Mouse (Mus musculus) hindbrain, embryonic 16.5 days (tissue): Measurements from ENCODE around the gene Sema5a. TPM values are rescaled to one million over a fixed set of nuclear protein-coding genes. Genes with fewer than 3 reads are reported as not detected.

Source experiments
- ATAC-seq: fragments of 200-750 bp; cut with Nextera tagmentation; 2 replicates; pipeline ENCODE4 v1.8.0; 2017; ENCODE audit warnings: moderate TSS enrichment, moderate library complexity
- H3K27ac ChIP-seq: fragments of 300-500 bp; sonication (generic); 2 replicates; pipeline ENCODE4 v1.5.1; 2014; ENCODE audit warnings: low read depth, mild to moderate bottlenecking, control low read depth, low read length, moderate library complexity
- H3K27me3 ChIP-seq: fragments of 300-500 bp; sonication (generic); replicated peaks from 2 replicates; pipeline ENCODE4 v1.6.1; 2014; ENCODE audit warnings: low read length; ENCODE audit not compliant: control insufficient read depth, insufficient read depth
- H3K36me3 ChIP-seq: fragments of 300-500 bp; sonication (generic); 2 replicates; pipeline ENCODE4 v1.6.1; 2014; ENCODE audit warnings: mild to moderate bottlenecking, low read length, moderate library complexity, mixed read lengths; ENCODE audit not compliant: control insufficient read depth, insufficient read depth
- H3K4me1 ChIP-seq: fragments of 300-500 bp; sonication (generic); 2 replicates; pipeline ENCODE4 v1.6.1; 2014; ENCODE audit warnings: low read depth, low read length; ENCODE audit not compliant: control insufficient read depth, insufficient read depth
- H3K4me2 ChIP-seq: fragments of 300-500 bp; sonication (generic); 2 replicates; pipeline ENCODE4 v1.6.1; 2014; ENCODE audit warnings: mild to moderate bottlenecking, low read length, control low read depth, moderate library complexity
- H3K4me3 ChIP-seq: fragments of 300-500 bp; sonication (generic); 2 replicates; pipeline ENCODE4 v1.5.1; 2014; ENCODE audit warnings: mild to moderate bottlenecking, low read length, control low read depth, moderate library complexity
- H3K9ac ChIP-seq: fragments of 300-500 bp; sonication (generic); 2 replicates; pipeline ENCODE4 v1.6.1; 2014; ENCODE audit warnings: low read depth, mild to moderate bottlenecking, control low read depth, low read length, moderate library complexity
- H3K9me3 ChIP-seq: fragments of 300-500 bp; sonication (generic); 2 replicates; pipeline ENCODE4 v1.6.1; 2014; ENCODE audit warnings: mild to moderate bottlenecking, low read length, moderate library complexity; ENCODE audit not compliant: control insufficient read depth
- WGBS: fragments of 180-500 bp; shearing (Covaris S2); extraction: QIAGEN DNeasy Blood & Tissue Kit; methylation state at CpG from one replicate; pipeline ENCODE4 v1.1.7; 2014; 5-methylcytosine and 5-hydroxymethylcytosine counted together
- polyA plus RNA-seq: library from polyadenylated mRNA; unstranded; fragments of >200 nt; fragmentation: Nextera tagmentation; extraction: Ambion mirVana; gene quantifications from 2 replicates; pipeline ENCODE4 v1.2.1, GENCODE M21; 2015

Sema5a gene
- polyA plus RNA-seq, 1 experiment from 2014 or later: 10.1 TPM

DNA sequence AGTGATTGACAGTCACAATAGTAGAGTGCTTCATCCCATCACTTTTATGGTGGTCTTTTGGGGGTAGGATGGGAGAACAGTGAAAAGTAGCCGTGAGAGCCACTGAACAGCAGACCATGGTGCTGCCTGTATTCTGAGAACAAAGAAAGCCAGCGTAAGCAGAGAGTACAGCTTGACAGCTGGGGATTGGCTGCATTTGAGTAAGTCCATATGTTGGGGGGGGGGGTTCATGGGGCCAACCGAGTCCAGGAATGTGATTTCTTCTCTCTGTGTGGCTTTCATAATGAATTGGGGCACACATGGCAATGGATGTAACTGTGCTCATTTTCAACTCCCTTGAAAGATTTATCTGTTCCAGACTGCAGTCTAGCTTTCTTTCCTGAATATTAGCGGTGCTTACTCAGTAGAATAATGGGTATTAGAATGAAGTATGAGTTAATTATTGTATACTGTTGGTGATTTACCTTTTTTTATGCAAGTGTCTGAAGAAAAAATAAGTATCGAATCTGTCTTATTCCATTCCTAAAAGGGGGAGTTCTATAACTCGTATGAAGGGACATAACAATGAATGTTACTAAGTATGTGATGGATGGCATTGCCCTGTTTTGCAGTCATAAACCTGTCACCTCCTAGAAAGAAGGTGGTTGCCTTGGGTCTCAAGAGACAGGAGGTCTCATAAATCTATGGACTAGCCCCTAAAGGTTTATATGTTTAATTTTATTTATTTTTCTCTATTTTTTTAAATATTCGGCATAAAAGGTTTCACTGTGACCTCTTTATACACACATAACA, 203.1 kb downstream of the Sema5a start:
- no peak overlapping the region for H3K9ac ChIP-seq
- H3K4me3 ChIP-seq: no peak overlapping the region
- H3K27me3 ChIP-seq: no peaks in the 10 kb centered on the region
- H3K4me1 ChIP-seq: no peaks in the 10 kb centered on the region
- WGBS: 60% methylated on average over 7 of the region's 7 CpGs
- H3K4me2 ChIP-seq: no peak overlapping the region
- peak; percentile 61 for ATAC-seq
- no peaks in the 10 kb centered on the region for H3K9me3 ChIP-seq
- no peaks in the 10 kb centered on the region for H3K36me3 ChIP-seq
- no peak overlapping the region for H3K27ac ChIP-seq

DNA sequence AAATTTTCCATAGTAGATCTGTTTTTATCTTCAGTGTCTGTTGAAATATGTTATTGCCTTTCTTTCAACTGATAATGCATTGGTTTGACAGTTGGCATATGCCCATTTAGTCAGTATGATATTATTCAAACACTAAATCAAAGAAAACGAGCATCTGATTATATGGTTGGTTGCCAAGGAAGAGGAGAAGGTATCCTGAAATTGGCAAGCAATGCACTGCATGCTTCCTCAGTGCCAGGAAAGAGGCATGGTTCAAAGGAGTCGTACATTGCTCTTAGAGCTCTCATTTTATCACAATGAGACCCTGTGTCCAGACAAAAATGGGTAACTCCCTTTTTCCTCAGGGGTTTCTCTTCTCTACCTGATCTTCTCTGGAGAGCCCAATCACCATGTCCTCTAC, 214.4 kb downstream of the Sema5a start:
- no peaks in the 10 kb centered on the region for H3K9me3 ChIP-seq
- no peaks in the 10 kb centered on the region; the same call in 1 of the 2 replicates for H3K27me3 ChIP-seq
- WGBS: 46% methylated on average over 2 of the region's 2 CpGs
- no peak overlapping the region for H3K4me2 ChIP-seq
- H3K27ac ChIP-seq: no peak overlapping the region
- no peak for ATAC-seq
- H3K9ac ChIP-seq: no peak overlapping the region
- H3K4me1 ChIP-seq: no peaks in the 10 kb centered on the region
- no peak overlapping the region for H3K4me3 ChIP-seq
- no peaks in the 10 kb centered on the region for H3K36me3 ChIP-seq

- 80% methylated on average over 7 of the region's 7 CpGs for WGBS
- no peaks in the 10 kb centered on the region for H3K36me3 ChIP-seq
- H3K4me1 ChIP-seq: no peaks in the 10 kb centered on the region
- no peak overlapping the region for H3K4me2 ChIP-seq
- no peak overlapping the region for H3K4me3 ChIP-seq
- H3K9me3 ChIP-seq: no peaks in the 10 kb centered on the region
- no peak overlapping the region for H3K9ac ChIP-seq
- H3K27ac ChIP-seq: no peak overlapping the region
- ATAC-seq: no peak
- H3K27me3 ChIP-seq: no peaks in the 10 kb centered on the region; the same call in 1 of the 2 replicates
Measured at GRCm38 (mm10) chr15:32460238-32460637, 215.6 kb downstream of the Sema5a start.

GRCm38 (mm10) chr15:32471480-32472050, 227.0 kb downstream of the Sema5a start:
- 58% methylated on average over 6 of the region's 6 CpGs for WGBS
- Histone ChIP-seq H3K4me3 (no peak overlapping the region), H3K27me3 (no peaks in the 10 kb centered on the region), H3K27ac (no peak overlapping the region), H3K4me2 (no peak overlapping the region), H3K9ac (no peak overlapping the region), H3K4me1 (no peaks in the 10 kb centered on the region), H3K36me3 (no peaks in the 10 kb centered on the region), H3K9me3 (no peaks in the 10 kb centered on the region)
- no peak for ATAC-seq

DNA sequence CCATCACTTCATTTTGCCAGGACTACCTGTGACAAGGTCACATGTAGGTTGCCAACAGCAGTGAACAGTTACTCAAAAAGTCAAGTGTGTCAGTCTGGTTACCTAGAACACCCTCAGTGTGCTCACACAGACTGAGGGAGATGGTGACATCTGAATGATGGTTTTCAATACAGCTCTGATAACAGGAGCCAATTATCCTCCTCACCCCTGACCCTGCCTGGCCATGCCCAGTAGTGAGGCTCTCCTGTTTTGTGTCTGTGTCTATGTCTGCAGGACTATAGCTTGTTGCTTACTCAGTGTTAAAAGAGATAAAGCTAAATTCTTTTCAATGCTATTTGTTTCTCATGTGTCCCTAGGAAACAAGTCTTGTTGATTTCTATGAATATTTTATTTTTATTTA, 236.1 kb downstream of the Sema5a start:
- peak; percentile 24; the same call in 1 of the 2 replicates for ATAC-seq
- H3K9ac ChIP-seq: no peak overlapping the region
- H3K9me3 ChIP-seq: no peaks in the 10 kb centered on the region
- no peaks in the 10 kb centered on the region for H3K36me3 ChIP-seq
- H3K4me2 ChIP-seq: no peak overlapping the region
- H3K4me3 ChIP-seq: no peak overlapping the region
- no peaks in the 10 kb centered on the region for H3K27me3 ChIP-seq
- no peaks in the 10 kb centered on the region for H3K4me1 ChIP-seq
- no peak overlapping the region for H3K27ac ChIP-seq

DNA sequence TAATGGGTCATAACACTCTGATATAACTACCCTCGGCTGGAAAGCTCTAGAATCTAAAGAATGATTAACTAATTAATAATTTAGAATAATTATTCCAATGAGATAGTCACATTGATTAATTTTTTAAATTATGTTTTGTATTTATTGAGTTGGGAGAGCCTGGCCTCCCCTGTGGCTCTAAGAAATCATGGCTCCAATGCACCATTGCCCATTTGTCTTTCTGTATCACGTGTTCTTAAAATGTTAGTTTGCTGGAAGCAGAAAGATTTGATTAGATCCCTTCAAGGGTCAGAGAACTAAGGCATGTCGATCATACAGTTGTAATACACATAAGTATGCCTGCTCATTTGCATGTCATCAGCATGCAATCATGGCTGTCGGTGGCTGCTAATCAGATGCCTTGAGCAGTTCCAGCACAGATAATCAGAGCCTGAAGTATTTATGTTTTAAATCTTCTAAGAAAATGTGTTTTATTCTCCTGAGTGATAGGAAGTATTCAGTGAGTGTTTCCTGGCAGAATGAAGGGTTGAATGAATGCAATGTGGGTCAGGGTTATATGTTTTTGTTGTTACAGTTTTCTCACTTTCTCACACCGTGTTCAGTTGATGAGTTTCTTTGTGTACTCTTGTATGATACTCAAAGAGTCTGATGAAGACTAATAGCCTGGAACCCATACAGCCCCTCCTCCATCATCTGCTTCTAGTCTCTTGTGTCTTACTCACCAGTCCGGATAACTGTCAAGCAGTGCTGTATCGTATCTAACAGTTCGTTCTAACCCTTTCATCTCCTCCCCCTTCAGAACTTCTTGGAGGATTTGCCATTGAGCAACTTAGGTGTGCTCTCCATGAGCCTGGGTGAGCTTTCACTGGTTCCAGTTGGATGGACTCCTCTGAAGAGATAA, 240.7 kb downstream of the Sema5a start:
- ATAC-seq: peak; percentile 56; the same call in 1 of the 2 replicates
- Histone ChIP-seq H3K9ac (no peak overlapping the region), H3K4me3 (no peak overlapping the region), H3K36me3 (no peaks in the 10 kb centered on the region), H3K9me3 (no peaks in the 10 kb centered on the region), H3K27ac (no peak overlapping the region), H3K27me3 (no peaks in the 10 kb centered on the region), H3K4me1 (no peaks in the 10 kb centered on the region), H3K4me2 (no peak overlapping the region)
- 61% methylated on average over 8 of the region's 8 CpGs for WGBS

GRCm38 (mm10) chr15:32487968-32488367, 243.4 kb downstream of the Sema5a start:
- Histone ChIP-seq H3K9me3 (no peaks in the 10 kb centered on the region), H3K36me3 (no peaks in the 10 kb centered on the region), H3K4me3 (no peak overlapping the region), H3K27me3 (no peaks in the 10 kb centered on the region), H3K27ac (no peak overlapping the region), H3K9ac (no peak overlapping the region), H3K4me1 (no peaks in the 10 kb centered on the region), H3K4me2 (no peak overlapping the region)
- ATAC-seq: no peak
- WGBS: 65% methylated on average over 1 of the region's 1 CpGs

- Histone ChIP-seq H3K4me2 (no peak overlapping the region), H3K27ac (no peak overlapping the region), H3K9me3 (no peaks in the 10 kb centered on the region), H3K4me1 (no peaks in the 10 kb centered on the region), H3K4me3 (no peak overlapping the region), H3K27me3 (no peaks in the 10 kb centered on the region), H3K9ac (no peak overlapping the region), H3K36me3 (no peaks in the 10 kb centered on the region)
- 69% methylated on average over 5 of the region's 5 CpGs for WGBS
- no peak for ATAC-seq
Measured at GRCm38 (mm10) chr15:32494219-32494618, 249.6 kb downstream of the Sema5a start.

- H3K4me1 ChIP-seq: no peaks in the 10 kb centered on the region
- no peak overlapping the region for H3K27ac ChIP-seq
- H3K27me3 ChIP-seq: no peaks in the 10 kb centered on the region
- WGBS: 57% methylated on average over 1 of the region's 1 CpGs
- ATAC-seq: no peak
- H3K9me3 ChIP-seq: no peaks in the 10 kb centered on the region
- H3K9ac ChIP-seq: no peak overlapping the region
- H3K4me2 ChIP-seq: no peak overlapping the region
- H3K36me3 ChIP-seq: no peaks in the 10 kb centered on the region
- no peak overlapping the region for H3K4me3 ChIP-seq
Measured at GRCm38 (mm10) chr15:32494899-32495298, 250.3 kb downstream of the Sema5a start.
